Mouse (Mus musculus): ENCODE results near the gene Lrr1.
A peak's percentile ranks its signal among the peaks of the same experiment; 100 is the strongest.
"Not testable (repeated sequence)": the region's sequence is repeated elsewhere in the genome, so short reads cannot be mapped to it uniquely, and the experiment has no call there.

The Lrr1 gene

DNA sequence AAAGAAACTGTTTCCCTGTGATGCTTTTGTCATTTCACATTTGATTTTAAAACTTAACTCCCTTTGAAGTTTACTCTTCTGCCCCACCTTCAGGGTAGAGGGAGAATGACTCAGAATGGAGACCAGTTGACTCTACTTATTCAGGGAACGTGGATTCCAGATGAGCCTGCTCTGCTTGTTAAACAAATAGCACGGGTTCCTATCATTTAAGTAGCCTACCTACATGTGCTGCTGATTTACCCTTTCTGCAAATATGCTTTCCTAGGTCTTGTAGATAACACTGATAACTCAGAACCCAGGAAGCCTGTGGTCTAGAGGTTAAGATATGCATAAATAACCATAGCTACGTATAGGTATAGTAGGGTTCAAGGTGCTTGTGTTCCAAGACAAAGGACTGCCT lies 3.7 kb upstream of the Lrr1 start:
- DNase-seq, result no peak

- DNase-seq, result not testable (repeated sequence)
These were observed 1.6 kb upstream of the Lrr1 start for GRCm38 (mm10) chr12:69166861-69167581.

- no peak for DNase-seq
These were observed 756 bp upstream of the Lrr1 start for GRCm38 (mm10) chr12:69167656-69168460.

GRCm38 (mm10) chr12:69171307-69171706 lies 2.7 kb downstream of the Lrr1 start:
- DNase-seq, result no peak

DNA sequence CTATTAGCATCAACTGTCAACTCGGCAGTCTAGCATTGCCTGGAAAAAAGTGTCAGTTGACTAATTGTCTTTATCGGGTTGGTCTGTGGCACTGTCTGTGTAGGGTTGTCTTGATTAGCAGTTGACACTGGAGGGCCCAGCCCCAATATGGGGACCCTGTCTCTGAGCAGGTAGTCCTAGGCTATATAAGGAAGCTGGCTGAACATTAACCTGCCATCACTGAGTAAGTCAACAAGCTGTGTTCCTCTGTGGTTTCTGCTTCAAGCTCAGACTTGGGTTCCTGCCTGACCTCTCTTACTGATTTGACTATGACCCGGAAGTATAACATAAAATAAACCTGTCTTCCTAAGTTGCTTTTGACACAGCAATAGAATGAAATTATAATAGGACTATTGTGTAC lies 7.4 kb downstream of the Lrr1 start:
- DNase-seq, result no peak

DNA sequence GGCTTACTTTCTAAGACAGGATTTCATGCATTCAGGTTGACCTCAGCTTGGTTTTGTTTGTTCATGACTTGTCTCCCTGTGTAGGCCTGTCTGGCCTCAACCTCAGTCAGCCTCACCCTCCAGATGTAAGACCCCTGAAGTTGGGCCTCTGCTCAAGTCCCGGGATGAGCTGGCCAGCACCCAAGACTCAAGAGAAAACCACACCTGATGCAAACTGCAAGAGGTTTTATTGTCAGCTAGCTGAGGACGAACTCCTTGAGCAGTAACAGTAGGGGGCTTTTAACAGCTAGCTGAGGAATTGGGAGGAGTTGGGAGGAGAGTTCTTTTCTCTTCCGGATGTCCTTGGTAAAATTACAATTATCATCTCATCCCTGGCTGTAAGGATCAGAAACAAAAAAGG lies 8.9 kb downstream of the Lrr1 start:
- DNase-seq, result no peak

DNA sequence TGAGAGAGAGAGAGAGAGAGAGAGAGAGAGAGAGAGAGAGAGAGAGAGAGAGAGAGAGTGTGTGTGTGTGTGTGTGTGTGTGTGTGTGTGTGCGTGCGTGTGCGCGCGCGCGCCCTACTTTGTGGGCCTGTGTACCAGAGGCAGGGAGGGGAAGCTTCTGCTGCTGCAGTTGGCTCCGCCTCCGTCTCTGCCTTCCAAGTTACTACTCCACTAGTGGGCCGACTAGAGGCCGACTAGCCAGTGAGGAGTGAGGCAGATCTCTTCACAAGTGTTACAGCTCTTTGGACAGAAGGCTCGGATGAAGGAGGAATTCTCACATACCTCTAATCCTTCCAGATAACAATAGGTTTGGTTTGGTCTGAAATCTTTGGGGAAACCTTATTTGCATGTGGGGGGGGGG lies 10.8 kb downstream of the Lrr1 start:
- no peak for DNase-seq

GRCm38 (mm10) chr12:69181800-69182199 lies 13.2 kb downstream of the Lrr1 start:
- DNase-seq, result no peak

DNA sequence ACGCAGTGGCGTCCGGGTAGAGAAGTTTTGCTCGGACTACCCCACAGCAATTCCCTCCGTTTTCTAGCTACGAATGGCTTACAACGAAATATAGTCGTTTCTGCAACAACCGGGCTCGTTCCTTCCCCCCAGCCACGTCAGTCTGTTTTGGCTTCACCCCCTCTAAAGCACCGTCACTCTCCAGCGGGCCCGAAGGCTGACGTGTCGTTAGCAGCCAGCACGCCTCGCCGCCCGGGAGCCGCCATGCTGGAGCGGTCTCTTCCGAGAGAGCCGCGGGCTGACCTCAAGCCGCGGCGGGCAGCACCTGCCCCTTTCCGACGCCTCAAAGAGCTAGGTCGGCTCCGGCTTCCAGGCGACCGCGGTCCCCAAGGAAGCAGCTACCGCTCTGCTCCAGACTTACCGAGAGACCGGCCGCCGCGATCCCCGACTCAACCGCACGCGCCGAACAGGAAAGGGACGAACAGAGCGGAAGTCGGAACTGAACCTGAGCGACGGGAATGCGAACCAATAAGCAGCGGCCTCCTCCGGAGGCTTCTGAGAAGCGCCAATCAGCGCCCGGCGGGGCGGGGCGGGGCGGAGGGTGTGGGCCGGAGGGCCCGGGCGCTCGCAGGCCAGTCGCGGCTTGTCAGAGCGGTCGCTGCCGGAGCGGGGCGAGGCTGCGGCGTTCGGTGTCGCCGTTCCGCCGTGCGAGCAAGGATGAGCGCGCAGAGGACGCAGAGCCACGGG lies 15.1 kb downstream of the Lrr1 start, which contains the start of the genes Rpl36al and Mgat2:
Gene Rpl36al (minus strand): TSS at position 501 of the 726 bp plus-strand sequence.
Gene Mgat2 (plus strand): TSS at position 575 of the 726 bp plus-strand sequence.
- DNase-seq, result peak; percentile 95 to 96

DNA sequence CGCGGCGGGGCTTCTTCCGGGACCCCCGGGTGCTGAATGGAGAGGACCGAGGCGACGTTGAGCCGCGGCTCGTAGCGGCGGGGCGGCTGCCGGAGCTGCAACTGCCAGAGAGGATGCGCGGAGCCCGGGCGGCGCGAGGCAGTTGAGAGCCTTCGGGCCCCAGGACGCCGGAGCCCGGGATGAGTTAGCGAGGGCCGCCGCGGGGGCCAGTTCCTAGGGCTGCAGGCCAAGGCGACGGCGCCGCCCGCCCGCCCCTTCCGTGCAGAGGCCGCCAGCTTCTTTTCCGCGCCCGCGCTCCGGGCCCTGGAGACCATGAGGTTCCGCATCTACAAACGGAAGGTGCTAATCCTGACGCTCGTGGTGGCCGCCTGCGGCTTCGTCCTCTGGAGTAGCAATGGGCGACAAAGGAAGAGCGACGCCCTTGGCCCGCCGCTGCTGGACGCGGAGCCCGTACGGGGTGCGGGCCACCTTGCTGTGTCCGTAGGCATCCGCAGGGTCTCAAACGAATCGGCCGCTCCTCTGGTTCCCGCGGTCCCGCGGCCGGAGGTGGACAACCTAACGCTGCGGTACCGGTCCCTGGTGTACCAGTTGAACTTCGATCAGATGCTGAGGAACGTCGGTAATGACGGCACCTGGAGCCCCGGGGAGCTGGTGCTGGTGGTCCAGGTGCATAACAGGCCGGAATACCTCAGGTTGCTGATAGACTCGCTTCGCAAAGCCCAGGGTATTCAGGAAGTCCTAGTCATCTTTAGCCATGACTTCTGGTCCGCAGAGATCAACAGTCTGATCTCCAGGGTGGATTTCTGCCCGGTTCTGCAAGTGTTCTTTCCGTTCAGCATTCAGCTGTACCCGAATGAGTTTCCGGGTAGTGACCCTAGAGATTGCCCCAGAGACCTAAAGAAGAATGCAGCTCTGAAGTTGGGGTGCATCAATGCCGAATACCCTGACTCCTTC lies 16.0 kb downstream of the Lrr1 start:
- peak in 1 of 2 experiments; percentile 47 for DNase-seq

DNA sequence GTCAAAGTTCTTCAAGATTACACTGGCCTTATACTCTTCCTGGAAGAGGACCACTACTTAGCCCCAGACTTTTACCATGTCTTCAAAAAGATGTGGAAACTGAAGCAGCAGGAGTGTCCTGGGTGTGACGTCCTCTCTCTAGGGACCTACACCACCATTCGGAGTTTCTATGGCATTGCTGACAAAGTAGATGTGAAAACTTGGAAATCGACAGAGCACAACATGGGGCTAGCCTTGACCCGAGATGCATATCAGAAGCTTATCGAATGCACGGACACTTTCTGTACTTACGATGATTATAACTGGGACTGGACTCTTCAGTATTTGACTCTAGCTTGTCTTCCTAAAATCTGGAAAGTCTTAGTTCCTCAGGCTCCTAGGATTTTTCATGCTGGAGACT lies 16.8 kb downstream of the Lrr1 start:
- DNase-seq, result no peak

DNA sequence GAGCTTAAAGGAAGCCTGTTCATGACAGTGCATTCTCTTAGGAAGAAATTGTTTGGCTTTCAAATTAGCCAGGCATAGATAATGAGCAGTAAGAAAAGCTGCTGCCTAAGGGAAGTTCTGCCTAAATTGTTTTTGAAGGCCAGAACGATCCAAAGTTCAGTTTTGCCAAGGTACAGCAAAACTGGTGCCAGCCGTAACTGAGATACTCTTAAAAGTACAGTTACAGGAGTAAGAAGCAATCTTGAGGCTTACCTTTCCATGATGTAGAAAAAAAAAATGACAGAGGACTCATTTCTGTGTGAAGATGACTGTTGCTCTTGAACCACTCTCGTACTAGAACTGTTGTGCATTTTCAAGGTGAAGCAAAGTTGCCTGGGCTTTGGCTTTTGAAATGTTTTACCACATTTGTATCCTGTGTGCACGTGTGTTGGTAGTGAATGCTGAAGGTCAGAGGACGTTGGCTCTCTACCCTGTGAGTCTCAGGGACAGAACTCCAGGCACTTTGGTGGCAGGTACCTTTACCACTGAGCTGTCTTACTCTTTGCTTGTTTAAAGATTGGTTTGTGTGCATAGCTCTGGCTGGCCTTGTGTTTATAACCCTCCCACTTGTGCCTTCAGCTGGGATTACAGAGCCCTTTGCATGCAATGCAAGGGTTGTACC lies 18.3 kb downstream of the Lrr1 start:
- no peak for DNase-seq

GRCm38 (mm10) chr12:69190074-69190473 lies 21.5 kb downstream of the Lrr1 start:
- no peak for DNase-seq

DNA sequence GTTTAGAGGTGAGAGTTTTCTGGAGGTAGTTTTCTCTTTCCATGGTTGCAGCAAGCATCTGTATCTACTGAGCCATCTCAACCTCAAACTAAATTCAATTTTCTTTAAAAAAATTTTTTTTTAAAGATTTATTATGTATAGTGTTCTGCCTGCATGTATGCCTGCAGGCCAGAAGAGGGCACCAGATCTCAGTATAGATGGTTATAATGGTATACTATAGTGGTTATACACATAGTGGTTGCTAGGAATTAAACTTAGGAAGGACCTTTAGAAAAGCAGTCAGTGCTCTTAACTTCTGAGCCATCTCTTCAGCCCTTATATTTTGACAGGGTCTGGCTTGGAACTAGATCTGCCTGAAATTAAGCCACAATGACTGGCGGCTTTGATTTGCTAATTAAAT lies 21.9 kb downstream of the Lrr1 start:
- no peak for DNase-seq

GRCm38 (mm10) chr12:69191396-69191795 lies 22.8 kb downstream of the Lrr1 start:
- DNase-seq, result no peak

DNA sequence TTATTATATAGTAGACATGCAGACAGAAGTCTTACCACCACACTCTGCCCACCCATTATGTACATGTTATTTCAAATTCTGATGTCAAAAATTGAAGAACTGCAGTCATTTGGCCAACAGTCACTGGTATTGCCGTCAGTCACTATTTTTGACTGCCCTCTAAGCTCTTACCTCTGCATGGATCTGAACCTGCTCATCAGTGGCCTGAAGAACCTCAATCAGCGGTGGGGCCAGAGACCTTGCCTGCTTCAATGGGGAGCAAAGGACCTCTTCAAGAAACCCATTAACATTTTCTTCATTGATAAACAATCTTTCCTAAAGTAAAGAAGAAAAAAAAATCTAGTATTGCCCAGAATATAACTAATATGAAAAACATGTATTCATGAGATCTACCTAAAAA lies 24.0 kb downstream of the Lrr1 start:
- no peak for DNase-seq

DNA sequence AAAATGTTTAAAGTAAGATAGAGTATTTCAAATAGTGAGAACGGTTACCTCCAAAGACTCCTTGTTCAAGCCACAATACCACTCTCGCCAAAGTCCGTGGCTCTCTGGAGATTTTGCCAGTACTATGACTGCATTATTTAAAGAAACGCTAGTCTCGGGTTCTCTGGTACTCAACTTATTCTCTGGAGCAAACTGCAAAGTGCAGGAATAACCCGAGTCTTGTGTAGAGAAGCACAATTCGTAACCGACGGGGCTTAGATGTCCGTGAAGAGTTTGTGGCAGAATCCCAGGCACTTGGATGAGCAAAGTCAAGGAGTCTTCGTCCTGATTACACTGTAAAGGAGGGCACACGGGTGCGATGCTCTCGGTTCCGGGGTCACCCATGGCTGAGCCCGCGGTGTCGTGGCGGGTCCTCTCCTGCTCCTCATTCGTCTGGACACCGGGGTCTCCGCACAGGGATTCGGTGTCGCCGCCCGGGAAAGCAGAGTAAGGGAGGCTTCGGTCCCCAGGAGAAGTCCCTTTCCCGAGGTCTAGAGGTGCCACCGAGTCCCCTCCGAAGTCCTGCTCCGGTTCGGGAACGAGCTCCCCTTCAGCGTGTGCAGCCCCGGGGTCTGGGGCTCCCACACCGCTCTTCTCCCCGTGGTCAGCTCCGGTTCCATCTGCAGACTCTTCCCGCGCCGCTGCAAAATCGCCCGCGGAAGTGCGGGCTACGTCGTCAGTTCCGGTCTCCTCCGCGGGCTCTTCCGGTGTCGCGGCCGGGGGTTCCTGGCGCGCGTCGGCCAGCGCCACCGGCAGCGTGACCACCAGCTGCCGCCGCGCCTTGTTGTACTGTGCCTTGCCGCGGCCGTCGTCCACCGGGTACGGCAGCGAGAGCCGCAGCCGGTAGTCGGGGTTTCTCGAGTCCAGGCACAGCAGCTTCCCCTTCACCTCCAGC lies 28.1 kb downstream of the Lrr1 start, which contains the start of gene Gm49383:
Gene Gm49383 (minus strand): TSS at position 661 of the 934 bp plus-strand sequence.
- peak in 1 of 2 experiments; percentile 31 for DNase-seq

DNA sequence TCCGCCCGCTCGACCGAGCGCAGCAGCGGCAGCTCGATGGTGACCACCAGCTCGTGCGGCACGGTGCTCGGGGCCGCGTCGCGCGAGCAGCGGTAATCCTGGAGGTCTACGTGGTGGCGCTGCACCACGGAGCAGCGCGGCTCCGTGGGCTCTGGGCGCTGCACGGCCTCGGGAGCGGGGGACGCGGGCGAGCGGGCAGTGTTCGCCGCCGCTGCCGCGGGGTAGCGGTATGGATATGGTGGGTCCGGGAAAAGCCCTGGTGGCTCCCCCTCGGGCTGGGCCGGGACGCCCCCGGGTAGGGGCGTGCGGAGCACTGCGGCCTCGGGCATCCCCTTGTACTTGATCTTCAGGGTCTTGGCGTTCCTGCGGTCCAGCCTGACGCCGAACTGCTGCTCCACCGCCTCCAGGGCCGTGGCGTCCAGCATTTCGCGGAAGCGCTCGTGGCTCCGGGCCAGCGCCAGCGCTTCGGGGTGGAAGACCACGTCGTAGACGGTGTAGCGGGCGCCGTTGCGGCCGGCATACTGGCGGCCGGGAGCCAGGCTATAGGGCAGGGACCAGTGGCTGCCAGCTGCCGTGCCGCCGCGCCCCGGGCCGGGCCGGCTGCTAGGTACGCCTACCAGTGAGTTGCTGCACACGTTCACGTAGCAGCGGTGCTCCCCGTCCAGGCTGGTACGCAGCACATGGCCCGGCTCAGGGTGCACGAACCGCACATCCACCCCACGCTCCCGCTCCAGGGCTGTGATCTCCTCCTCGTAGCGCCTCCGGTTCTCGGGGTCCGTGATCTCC lies 29.0 kb downstream of the Lrr1 start:
- DNase-seq, result peak; percentile 37 to 39

DNA sequence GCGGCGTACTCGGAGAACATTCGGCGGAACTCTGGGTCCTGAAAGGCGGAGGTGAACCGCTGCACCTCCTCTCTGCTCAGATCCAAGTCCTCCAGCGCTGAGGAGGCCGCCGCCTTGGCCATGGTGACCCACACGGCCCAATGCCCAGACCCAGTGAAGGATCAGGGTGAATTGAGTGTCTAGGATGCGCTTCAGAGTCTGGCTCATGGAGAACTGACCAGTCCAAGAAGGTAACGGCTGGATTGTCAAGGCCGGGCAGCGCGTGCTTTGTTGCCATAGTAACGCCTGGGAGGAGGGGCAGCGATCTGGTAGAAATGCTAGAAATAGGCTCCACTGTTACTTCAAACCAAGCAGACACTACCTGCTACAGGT lies 29.5 kb downstream of the Lrr1 start, which contains the start of gene Dnaaf2:
Gene Dnaaf2 (minus strand): TSS at position 266 of the 372 bp plus-strand sequence.
- DNase-seq, result peak in 1 of 2 experiments; percentile 32

Measured in thymus, adult 18-20 months (tissue).